Mouse (Mus musculus): Measurements from ENCODE around the gene Dcaf15.

GRCm38 (mm10) chr8:84104697-84105609 lies at the start of gene Dcaf15:
- TF ChIP-seq CTCF (IDR thresholded peaks at IDR 0.05; ENCODE audit: low read depth): no peak
- no peak for TF ChIP-seq EP300 (optimal IDR thresholded peaks at IDR 0.05)

Measured in stomach, postnatal 0 days (tissue).